Mouse (Mus musculus) midbrain, embryonic 14.5 days (tissue): ENCODE results near the gene Hbs1l. TPM values are rescaled to one million over a fixed set of nuclear protein-coding genes. Genes with fewer than 3 reads are reported as not detected.

Experiments used
- ATAC-seq: fragments of 200-750 bp; cut with Nextera tagmentation; 2 replicates; pipeline ENCODE4 v1.8.0; 2017; ENCODE audit warnings: moderate number of reproducible peaks, moderate library complexity; ENCODE audit not compliant: low FRiP score, low TSS enrichment
- DNase-seq: peaks from one replicate; pipeline ENCODE4 v3.0.0-alpha.2; 2015
- H3K27ac ChIP-seq: fragments of 300-500 bp; sonication (generic); replicated peaks from 2 replicates; pipeline ENCODE4 v1.5.1; 2014; ENCODE audit warnings: mild to moderate bottlenecking, low read depth, low read length, moderate library complexity
- H3K27me3 ChIP-seq: fragments of 300-500 bp; sonication (generic); 2 replicates; pipeline ENCODE4 v1.6.1; 2014; ENCODE audit warnings: low read length, control low read depth, mixed read lengths; ENCODE audit not compliant: control insufficient read depth, insufficient read depth
- H3K36me3 ChIP-seq: fragments of 300-500 bp; sonication (generic); 2 replicates; pipeline ENCODE4 v1.6.1; 2014; ENCODE audit warnings: low read length, control low read depth; ENCODE audit not compliant: control insufficient read depth, insufficient read depth
- H3K4me1 ChIP-seq: fragments of 300-500 bp; sonication (generic); 2 replicates; pipeline ENCODE4 v1.6.1; 2014; ENCODE audit warnings: mild to moderate bottlenecking, antibody characterized with exemption, low read length, control low read depth; ENCODE audit not compliant: control insufficient read depth, insufficient read depth
- H3K4me2 ChIP-seq: fragments of 300-500 bp; sonication (generic); 2 replicates; pipeline ENCODE4 v1.6.1; 2014; ENCODE audit warnings: mild to moderate bottlenecking, low read length, moderate library complexity
- H3K4me3 ChIP-seq: fragments of 300-500 bp; sonication (generic); replicated peaks from 2 replicates; pipeline ENCODE4 v1.5.1; 2014; ENCODE audit warnings: low read depth, low read length
- H3K9ac ChIP-seq: fragments of 300-500 bp; sonication (generic); replicated peaks from 2 replicates; pipeline ENCODE4 v1.6.1; 2014; ENCODE audit warnings: mild to moderate bottlenecking, low read length, moderate library complexity
- H3K9me3 ChIP-seq: fragments of 300-500 bp; sonication (generic); 2 replicates; pipeline ENCODE4 v1.6.1; 2016; ENCODE audit warnings: low read length, control low read depth, mixed read lengths; ENCODE audit not compliant: control insufficient read depth
- WGBS: fragments of 180-500 bp; shearing (Covaris S2); extraction: QIAGEN DNeasy Blood & Tissue Kit; methylation state at CpG from one replicate; pipeline ENCODE4 v1.1.7; 2014; 5-methylcytosine and 5-hydroxymethylcytosine counted together
- polyA plus RNA-seq: library from polyadenylated mRNA; unstranded; fragments of >200 nt; fragmentation: Nextera tagmentation; extraction: Ambion mirVana; gene quantifications from 2 replicates; pipeline ENCODE4 v1.2.1, GENCODE M21; 2014

Hbs1l gene
- polyA plus RNA-seq, 1 experiment from 2014 or later = 102 TPM

DNA sequence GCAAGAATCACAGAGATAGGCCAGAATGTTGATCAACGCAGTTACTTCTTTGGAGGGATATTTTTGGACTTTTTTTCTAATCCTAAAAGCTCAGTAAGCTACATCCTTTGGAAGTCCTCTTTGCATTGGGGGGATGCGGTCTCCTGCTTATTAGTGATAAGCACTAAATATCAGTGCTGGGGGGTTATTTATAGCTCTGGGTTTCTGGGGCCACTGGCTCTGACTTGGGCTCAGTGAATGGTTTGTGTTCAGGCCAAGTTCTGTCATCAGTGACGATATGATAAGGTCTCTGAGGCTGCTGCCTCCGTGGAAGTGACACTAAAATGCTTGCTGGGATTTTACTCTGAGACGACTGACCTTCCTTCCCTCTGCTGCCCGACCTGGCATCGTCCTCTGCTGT, 104.3 kb downstream of the Hbs1l start:
- H3K4me3 ChIP-seq = no peak overlapping the region
- no peaks in the 10 kb centered on the region for H3K9me3 ChIP-seq
- no peaks in the 10 kb centered on the region for H3K4me1 ChIP-seq
- DNase-seq = no peak
- no peaks in the 10 kb centered on the region for H3K36me3 ChIP-seq
- no peak overlapping the region for H3K4me2 ChIP-seq
- no peak overlapping the region for H3K9ac ChIP-seq
- ATAC-seq = no peak
- no peak overlapping the region for H3K27ac ChIP-seq
- no peaks in the 10 kb centered on the region for H3K27me3 ChIP-seq
- WGBS = 68% methylated on average over 7 of the region's 7 CpGs

- no peaks in the 10 kb centered on the region for H3K9me3 ChIP-seq
- WGBS = 63% methylated on average over 2 of the region's 2 CpGs
Measured at GRCm38 (mm10) chr10:21400453-21400852, 104.7 kb downstream of the Hbs1l start.

GRCm38 (mm10) chr10:21401259-21401658, 105.5 kb downstream of the Hbs1l start:
- H3K4me2 ChIP-seq = no peak overlapping the region
- 58% methylated on average over 4 of the region's 4 CpGs for WGBS
- H3K27me3 ChIP-seq = no peaks in the 10 kb centered on the region
- no peaks in the 10 kb centered on the region for H3K36me3 ChIP-seq
- no peak overlapping the region for H3K9ac ChIP-seq
- H3K9me3 ChIP-seq = no peaks in the 10 kb centered on the region
- no peak overlapping the region for H3K27ac ChIP-seq
- no peak overlapping the region for H3K4me3 ChIP-seq
- DNase-seq (no peak), ATAC-seq (0 out of 2 replicates have a peak, but pooled peaks have one; percentile 40)
- no peaks in the 10 kb centered on the region for H3K4me1 ChIP-seq

More at GRCm38 (mm10) chr10:21400453-21400852, 104.7 kb downstream of the Hbs1l start:
- no peaks in the 10 kb centered on the region for H3K36me3 ChIP-seq
- DNase-seq (no peak), ATAC-seq (no peak)
- no peak overlapping the region for H3K4me3 ChIP-seq
- H3K4me1 ChIP-seq = no peaks in the 10 kb centered on the region
- H3K4me2 ChIP-seq = no peak overlapping the region
- no peak overlapping the region for H3K9ac ChIP-seq
- no peak overlapping the region for H3K27ac ChIP-seq
- H3K27me3 ChIP-seq = no peaks in the 10 kb centered on the region

DNA sequence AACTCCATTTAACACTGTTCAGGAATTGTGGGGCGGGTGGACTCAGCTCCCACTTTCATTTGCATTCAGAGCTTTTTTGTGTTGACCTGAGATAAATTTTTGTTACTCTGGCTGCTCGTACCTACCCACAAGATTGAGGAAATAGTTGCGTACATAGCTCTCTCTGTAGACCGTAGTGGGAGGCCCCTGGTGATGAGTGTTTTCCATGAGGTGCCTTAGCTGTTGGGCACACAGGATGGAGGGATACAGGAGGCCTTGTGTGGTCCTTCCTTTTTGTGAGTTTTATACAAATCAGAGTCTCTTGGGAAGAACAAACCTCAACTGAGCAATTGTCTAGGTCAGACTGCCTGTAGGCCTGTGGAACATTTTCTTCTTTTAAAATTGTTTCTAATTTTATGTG, 109.0 kb downstream of the Hbs1l start:
- 91% methylated on average over 4 of the region's 4 CpGs for WGBS
- ATAC-seq (no peak), DNase-seq (no peak)
- Histone ChIP-seq H3K9me3 (no peaks in the 10 kb centered on the region), H3K9ac (no peak overlapping the region), H3K4me3 (no peak overlapping the region), H3K4me2 (no peak overlapping the region), H3K36me3 (no peaks in the 10 kb centered on the region), H3K27me3 (no peaks in the 10 kb centered on the region), H3K4me1 (no peaks in the 10 kb centered on the region), H3K27ac (no peak overlapping the region)

DNA sequence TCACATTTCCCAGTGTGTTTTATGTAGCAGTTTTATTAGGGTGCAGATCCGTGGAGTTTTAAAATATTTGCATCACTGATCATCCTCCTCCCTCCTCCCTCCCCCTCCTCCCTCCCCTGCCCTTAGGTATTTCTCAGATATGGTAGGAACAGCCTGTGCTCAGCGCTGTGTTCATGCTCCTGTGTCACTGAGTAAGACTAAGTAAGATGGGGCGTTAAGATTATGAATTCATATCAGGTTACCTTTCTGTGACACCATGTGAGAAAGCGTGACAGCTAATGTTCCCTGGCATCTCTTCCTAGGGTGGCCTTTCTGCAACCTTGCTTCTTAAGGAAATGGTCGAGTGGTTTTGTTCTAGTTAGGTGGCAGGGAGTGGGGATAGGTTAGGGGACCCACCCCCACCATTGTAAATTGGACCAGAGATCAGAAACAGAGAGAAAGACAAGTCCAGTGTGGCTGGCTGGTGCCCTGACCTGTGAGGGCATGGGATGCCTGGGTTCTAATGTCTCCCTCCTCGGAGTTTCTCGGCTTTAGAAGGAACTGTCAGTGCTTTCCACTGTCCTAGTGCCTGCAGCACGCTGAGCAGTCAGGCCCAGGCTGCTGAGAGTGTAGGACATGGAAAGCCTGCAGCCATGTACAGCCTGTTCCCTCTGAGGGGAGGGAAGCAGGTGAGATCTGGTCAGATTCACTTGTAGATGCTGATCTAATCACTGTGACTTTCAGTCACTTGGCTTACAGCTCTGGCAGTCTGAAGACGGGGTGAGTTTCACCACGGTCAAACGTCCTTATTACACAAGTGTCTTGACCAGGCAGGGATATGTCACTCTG, 110.1 kb downstream of the Hbs1l start:
- DNase-seq (no peak), ATAC-seq (no peak)
- Histone ChIP-seq H3K4me1 (no peaks in the 10 kb centered on the region), H3K9me3 (no peaks in the 10 kb centered on the region), H3K27me3 (no peaks in the 10 kb centered on the region), H3K9ac (no peak overlapping the region), H3K27ac (no peak overlapping the region), H3K4me2 (no peak overlapping the region), H3K36me3 (no peaks in the 10 kb centered on the region), H3K4me3 (no peak overlapping the region)
- WGBS = 73% methylated on average over 11 of the region's 11 CpGs

GRCm38 (mm10) chr10:21410711-21411110, 114.9 kb downstream of the Hbs1l start:
- no peak for ATAC-seq
- H3K4me3 ChIP-seq = no peak overlapping the region
- DNase-seq = no peak
- H3K36me3 ChIP-seq = no peaks in the 10 kb centered on the region
- no peaks in the 10 kb centered on the region for H3K27me3 ChIP-seq
- H3K4me1 ChIP-seq = no peaks in the 10 kb centered on the region
- WGBS = 81% methylated on average over 5 of the region's 5 CpGs
- H3K9me3 ChIP-seq = no peaks in the 10 kb centered on the region
- no peak overlapping the region for H3K9ac ChIP-seq
- no peak overlapping the region for H3K4me2 ChIP-seq
- H3K27ac ChIP-seq = no peak overlapping the region

GRCm38 (mm10) chr10:21411621-21412205, 115.9 kb downstream of the Hbs1l start:
- no peak overlapping the region for H3K9ac ChIP-seq
- no peaks in the 10 kb centered on the region for H3K27me3 ChIP-seq
- ATAC-seq (no peak), DNase-seq (no peak)
- no peak overlapping the region for H3K4me2 ChIP-seq
- no peak overlapping the region for H3K27ac ChIP-seq
- no peaks in the 10 kb centered on the region for H3K4me1 ChIP-seq
- no peaks in the 10 kb centered on the region for H3K36me3 ChIP-seq
- 75% methylated on average over 6 of the region's 6 CpGs for WGBS
- no peaks in the 10 kb centered on the region for H3K9me3 ChIP-seq
- no peak overlapping the region for H3K4me3 ChIP-seq

DNA sequence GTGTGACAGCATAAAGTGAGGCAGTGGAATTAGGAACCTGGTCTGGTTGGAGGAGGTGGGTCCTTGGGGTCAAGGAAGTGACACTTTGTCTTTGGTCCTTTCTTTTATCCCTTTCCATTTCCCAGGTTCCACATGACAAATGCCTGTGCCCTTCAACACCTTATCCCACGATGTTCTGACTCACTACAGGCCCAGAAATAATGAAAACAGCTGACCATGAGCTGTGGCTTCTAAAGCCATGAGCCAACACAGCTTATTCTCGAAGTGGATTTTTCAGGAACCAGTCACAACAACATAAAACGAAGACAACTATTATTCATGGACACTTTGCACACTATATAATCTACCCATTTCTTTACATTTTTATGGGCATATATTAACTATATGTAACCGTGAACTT, 119.3 kb downstream of the Hbs1l start:
- WGBS = 84% methylated on average over 4 of the region's 4 CpGs
- ATAC-seq = no peak
- H3K9me3 ChIP-seq = no peaks in the 10 kb centered on the region

GRCm38 (mm10) chr10:21416184-21416583, 120.4 kb downstream of the Hbs1l start:
- ATAC-seq (no peak), DNase-seq (no peak)
- no peak overlapping the region for H3K9ac ChIP-seq
- H3K4me3 ChIP-seq = no peak overlapping the region
- no peak overlapping the region for H3K27ac ChIP-seq
- H3K36me3 ChIP-seq = no peaks in the 10 kb centered on the region
- no peak overlapping the region for H3K4me2 ChIP-seq
- H3K9me3 ChIP-seq = no peaks in the 10 kb centered on the region
- no peaks in the 10 kb centered on the region for H3K4me1 ChIP-seq
- no peaks in the 10 kb centered on the region for H3K27me3 ChIP-seq
- 94% methylated on average over 5 of the region's 5 CpGs for WGBS

More for the DNA sequence above, 119.3 kb downstream of the Hbs1l start:
- H3K9ac ChIP-seq = no peak overlapping the region
- no peak overlapping the region for H3K4me3 ChIP-seq
- no peak for DNase-seq
- no peak overlapping the region for H3K4me2 ChIP-seq
- no peaks in the 10 kb centered on the region for H3K4me1 ChIP-seq
- no peak overlapping the region for H3K27ac ChIP-seq
- H3K36me3 ChIP-seq = no peaks in the 10 kb centered on the region
- no peaks in the 10 kb centered on the region for H3K27me3 ChIP-seq
